Mouse (Mus musculus) lung, adult 18-20 months (tissue): ENCODE measurements around the gene Immp2l.

ENCODE experiments used
- DNase-seq, 2 experiments: peaks; one replicate each; pipeline ENCODE4 v3.0.0; 2022; ENCODE audit warnings: mixed read lengths in 2 of 2

Gene Immp2l

DNA sequence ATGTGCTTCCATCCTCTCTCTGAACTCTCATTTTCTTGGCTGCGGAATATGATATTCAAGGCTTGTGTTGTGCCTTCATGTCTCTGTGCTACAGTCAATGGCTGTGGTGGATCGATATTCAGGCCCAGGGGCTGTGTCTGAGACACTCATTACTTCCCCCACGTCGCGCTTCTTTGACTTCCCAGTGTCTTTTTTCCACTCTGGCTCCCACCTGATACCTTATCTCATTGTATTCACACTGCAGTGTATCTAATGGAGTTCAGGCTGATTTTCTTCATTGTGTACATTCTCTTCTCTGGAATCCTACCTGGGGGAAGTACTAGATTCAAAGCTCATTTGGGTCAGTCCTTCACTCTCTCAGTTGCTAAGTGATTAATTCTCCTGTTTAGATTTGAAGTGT, 27.1 kb downstream of the Immp2l start:
- DNase-seq = no peak

DNA sequence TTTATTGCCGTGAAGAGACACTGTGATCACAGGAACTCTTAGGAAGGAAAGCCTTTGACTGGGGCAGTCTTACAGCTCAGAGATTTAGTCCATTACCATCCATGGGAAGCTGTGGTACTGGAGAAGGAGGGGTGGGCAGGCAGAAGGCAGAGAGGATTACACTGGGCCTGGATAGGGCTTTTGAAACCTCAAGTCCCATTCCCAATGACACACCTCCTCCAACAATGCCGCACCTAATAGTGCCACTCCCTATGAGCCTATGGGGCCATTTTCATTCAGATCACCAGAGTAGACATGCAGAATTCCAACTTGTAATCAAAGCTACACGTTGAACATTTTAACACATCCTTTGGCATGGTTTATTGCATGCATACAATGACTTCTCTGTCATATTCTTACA, 29.0 kb downstream of the Immp2l start:
- DNase-seq = no peak

DNA sequence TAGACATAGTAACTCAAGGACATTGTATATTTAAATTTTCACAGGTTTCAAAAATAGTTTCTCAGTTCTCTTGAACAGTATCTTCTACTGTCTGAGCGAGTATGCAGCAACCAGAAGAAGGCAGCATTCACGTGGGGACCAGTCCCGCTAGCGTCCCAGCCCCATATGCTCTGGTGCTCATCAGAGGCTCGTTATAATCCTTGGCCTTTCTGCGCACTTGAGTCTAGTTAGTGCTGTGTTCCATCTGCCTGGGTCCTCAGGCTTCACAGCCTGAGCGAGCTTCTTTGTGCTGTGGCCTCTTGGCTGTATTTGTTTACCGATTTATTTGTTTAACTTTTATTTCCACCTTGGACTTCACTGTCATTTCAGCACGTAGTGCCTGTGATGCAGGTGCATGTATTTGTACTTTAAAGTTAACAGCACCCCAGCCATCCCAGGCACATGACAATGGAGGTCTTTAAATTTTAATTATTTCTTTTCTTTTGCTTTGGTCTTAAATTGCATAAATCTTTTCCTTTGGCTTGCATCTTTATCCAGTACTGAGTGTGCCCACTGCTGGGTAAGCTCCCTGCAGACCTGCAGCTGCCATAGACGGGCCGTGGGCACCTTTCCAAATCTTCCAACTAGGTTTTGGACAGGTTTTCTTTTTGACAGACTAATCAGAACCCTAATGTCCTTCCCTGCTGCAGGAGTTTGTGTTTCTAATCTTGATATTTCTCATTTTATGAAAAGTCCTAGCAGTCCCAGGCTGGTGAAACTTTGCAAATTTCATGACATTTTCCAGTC, 30.3 kb downstream of the Immp2l start:
- no peak for DNase-seq

- no peak for DNase-seq
Observed at GRCm38 (mm10) chr12:41055941-41056340, 32.1 kb downstream of the Immp2l start.

DNA sequence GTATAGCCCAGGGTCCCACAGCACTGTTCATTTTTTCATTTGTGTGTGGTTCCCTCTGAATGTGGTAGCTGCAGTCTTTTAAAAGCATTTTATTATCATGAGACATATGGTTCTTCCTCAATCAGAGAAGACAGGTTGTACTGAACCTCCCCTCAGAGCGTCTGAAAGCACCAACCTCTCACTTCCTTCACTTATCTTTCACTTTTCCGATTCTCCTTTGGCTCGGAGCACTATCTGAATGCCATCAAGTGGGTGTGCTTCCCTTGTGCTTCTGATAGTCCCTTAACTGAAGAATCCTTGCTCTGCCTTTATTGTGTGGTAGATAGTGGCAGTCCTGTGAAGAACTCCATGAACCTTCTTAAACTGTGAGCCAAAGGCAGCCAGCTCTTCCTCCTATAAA, 39.4 kb downstream of the Immp2l start:
- no peak for DNase-seq

DNA sequence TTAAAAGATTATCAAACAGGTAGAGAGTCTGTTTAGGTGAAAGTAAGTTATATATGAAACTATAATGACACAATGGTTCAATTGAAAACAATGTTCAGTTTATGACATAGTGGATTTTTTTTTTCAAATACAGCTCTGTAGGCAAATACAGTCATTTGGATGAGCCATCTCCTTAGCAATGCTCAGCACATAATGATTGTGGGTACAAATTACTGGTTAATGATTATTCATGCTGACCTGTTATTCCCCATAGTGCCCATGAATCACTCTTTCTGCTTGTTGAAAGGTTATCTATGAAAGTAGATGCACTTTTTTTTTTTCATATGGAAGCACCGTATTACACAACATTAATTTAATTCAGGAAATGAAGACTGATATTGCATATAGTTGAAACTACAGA, 58.0 kb downstream of the Immp2l start:
- DNase-seq = no peak

GRCm38 (mm10) chr12:41084370-41085089, 60.6 kb downstream of the Immp2l start:
- no peak for DNase-seq

DNA sequence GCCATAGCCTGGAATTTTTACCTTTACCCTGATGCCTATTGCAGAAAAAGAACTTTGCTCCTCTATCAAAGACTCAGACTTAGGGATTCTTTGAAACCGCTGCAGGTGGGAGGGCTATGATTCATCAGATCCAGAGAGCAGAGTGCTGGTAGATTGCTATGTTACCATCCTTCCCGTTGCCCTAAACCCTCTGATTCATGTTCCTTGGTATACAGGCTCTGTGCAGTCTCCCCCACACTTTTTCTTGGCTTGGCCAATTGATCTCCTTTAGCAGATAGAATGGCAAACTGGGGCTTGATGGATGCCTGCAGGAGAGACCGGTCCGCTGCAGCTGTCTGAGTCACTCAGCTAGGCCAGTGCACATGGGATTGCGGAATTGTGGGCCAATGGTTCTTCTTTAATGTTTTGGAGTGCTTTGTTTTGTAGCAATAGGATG, 66.1 kb downstream of the Immp2l start:
- no peak for DNase-seq

DNA sequence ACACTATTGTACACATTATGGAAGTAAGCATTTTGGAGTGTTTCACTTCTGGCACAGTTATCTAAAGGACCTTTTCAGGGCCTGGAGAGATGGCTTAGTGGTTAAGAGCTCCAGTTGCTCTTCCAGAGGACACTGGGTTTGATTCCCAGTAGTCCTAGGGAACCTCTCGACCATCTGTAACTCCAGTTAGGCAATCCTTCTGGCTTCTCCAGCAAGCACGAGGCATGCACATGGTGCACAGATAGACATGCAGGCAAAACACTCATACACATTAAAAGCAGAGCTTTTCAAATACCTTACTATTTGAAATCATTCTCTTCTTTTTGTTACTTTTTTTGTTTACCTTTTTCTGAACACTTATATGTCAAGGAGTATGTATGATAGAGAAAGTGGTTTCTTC, 66.9 kb downstream of the Immp2l start:
- no peak for DNase-seq

- DNase-seq = no peak
Observed at GRCm38 (mm10) chr12:41091316-41091715, 67.4 kb downstream of the Immp2l start.

- DNase-seq = no peak
Observed at GRCm38 (mm10) chr12:41096045-41096444, 72.2 kb downstream of the Immp2l start.

- peak; percentile 2 to 6 for DNase-seq
Observed at GRCm38 (mm10) chr12:41097406-41097805, 73.5 kb downstream of the Immp2l start.

- no peak for DNase-seq
Observed at GRCm38 (mm10) chr12:41109011-41109410, 85.1 kb downstream of the Immp2l start.

DNA sequence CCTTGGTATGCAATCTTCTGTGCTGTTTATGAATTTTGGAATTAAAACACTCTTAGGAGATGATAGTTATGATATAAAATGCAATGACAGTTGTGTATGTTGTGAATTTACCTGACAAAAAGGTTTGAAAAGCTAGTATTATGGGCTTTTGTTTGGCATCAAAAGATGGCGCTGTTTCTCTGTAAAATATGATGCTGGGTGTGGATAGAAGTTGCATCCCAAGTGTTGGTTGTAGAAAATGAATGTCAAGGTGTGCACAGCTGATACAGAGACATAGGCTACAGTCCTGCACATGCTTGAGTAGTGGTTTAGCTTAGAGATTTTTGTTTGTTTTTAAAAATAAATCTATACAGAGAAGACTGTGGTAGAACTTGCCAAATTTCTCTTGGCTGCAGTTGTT, 87.6 kb downstream of the Immp2l start:
- DNase-seq = peak in 1 of 2 experiments; percentile 1

DNA sequence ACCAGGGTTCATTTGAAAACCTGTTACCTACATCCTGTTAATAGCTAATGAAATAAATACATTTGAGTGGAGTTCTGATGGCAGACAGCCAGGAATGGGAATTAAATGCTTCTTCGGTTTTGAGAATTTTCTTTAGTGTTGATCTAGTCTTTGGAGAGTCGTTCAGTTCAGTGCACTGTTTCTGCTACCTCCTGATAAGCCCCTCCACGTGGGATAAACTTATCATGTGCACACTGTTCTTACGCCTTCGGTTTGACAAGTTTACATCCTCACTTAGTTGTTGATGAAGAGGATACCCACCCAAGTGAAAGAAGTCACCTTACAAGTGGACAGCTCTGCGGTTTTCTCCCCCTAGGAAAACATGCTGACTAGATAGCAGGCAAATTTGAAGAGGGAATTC, 88.2 kb downstream of the Immp2l start:
- no peak for DNase-seq

DNA sequence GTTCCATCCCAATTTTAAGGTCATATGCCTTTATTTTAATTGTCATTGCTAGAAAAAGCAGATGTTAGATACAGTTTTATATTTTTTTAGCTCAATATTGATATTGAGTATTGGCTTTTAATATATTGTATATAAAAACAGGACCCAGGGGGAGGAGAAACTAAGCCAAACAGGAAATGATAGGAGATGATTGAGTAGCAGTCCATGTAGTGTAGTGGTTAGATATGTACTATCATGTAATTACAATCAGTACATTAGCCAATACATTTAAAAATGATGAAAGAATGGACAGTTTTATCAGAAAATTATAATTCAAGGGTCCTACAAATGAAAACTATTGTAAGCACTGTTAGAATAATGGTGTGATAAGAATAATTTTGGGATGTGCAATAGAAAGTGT, 94.5 kb downstream of the Immp2l start:
- no peak for DNase-seq

- DNase-seq = no peak
Observed at GRCm38 (mm10) chr12:41119657-41120056, 95.8 kb downstream of the Immp2l start.

- DNase-seq = no peak
Observed at GRCm38 (mm10) chr12:41123207-41123606, 99.3 kb downstream of the Immp2l start.

GRCm38 (mm10) chr12:41134885-41135284, 111.0 kb downstream of the Immp2l start:
- no peak for DNase-seq

DNA sequence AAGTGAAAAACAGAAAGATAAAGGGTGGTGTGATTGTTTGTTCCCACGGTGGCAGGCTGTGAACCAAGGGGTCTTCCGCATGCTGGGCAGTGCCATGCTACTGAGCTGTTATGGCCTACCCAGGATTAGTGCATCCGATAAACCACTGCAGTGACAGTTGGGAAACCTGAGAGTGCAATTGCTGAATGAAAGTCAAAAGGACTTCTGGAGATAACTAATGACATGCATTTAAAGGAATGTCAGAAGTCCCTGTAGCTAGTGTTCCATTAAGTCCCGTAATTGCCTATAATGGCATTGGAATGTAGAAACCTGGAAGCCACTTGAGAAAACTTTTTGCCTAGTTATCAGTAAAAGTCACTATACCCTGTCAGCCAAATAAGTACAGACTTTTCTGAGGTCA, 135.7 kb downstream of the Immp2l start:
- DNase-seq = no peak

DNA sequence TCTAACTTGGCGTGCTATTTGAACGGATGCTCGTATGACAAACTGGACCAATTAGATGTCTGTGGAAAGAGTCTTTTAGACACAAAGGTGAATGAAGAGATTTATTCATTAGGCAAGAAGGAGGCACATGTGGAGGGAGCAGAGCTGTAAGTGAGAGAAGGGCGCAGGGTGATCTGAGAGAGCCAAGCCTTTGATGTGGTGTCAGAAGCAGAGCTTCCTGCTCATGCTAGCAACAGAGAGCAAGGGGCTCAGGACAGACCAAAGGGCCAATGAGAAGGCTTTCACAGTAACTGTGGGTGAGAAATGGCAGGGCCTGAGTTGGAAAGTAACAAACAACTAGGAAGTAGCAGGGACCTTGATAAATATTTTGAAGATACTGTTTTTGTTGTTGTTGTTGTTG, 143.9 kb downstream of the Immp2l start:
- no peak for DNase-seq

- no peak for DNase-seq
Observed at GRCm38 (mm10) chr12:41170051-41170450, 146.2 kb downstream of the Immp2l start.

GRCm38 (mm10) chr12:41182856-41183255, 159.0 kb downstream of the Immp2l start:
- no peak for DNase-seq

DNA sequence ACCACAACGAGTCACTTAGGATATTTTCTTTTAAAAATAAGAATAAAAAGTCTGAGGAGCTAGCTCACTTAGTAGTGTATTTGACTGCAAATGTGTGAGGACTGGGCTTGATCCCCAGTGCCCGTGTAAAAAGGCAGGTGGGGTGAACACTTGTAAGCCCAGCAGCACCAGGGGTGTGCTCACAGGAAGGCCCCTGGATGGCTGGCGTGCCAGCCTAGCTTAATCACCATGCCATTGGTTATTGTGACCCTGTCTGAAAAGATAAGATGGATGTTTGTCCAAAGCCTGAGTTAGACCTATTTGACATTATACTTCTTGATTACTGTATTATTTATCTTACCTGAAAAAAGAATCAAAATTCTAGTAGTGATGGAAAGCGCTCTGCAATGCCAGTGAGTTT, 161.2 kb downstream of the Immp2l start:
- no peak for DNase-seq
